Mouse (Mus musculus): ENCODE results near the gene Hes2.

GRCm38 (mm10) chr4:152176638-152177037 lies 18.0 kb downstream of the Hes2 start:
- TF ChIP-seq CTCF (IDR thresholded peaks at IDR 0.05; ENCODE audit: extremely low read depth, insufficient read depth, low read length) (no peak), POLR2A (IDR thresholded peaks at IDR 0.05; ENCODE audit: extremely low read depth, insufficient read depth, low read length) (no peak)
